Mouse (Mus musculus): Measurements from ENCODE around the gene Kmt2e.

DNA sequence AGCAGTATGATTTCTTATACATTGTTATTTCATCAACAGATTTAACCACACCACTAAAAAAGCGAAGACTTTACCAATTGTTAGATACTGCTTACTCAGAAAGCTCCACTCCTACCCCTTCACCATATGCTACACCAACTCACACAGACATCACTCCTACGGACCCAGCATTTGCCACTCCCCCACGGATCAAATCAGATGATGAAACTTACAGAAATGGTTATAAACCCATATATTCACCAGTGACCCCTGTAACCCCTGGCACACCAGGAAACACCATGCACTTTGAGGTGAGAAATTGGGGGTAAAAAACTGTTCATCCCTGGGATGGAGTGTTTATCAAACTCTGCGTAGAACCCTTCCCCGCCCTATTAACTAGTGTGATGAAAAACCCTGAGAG, 62.7 kb downstream of the Kmt2e start:
- TF ChIP-seq CTCF (IDR thresholded peaks at IDR 0.05; ENCODE audit: low read depth) (no peak), EP300 (IDR thresholded peaks at IDR 0.05; ENCODE audit: low read depth) (no peak)
